Mouse (Mus musculus) hindbrain, embryonic 15.5 days (tissue): Measurements from ENCODE around the gene Olfr1414. TPM values are rescaled to one million over a fixed set of nuclear protein-coding genes. Genes with fewer than 3 reads are reported as not detected.
A peak's percentile ranks its signal among the peaks of the same experiment; 100 is the strongest.
"Not testable (repeated sequence)": the region's sequence is repeated elsewhere in the genome, so short reads cannot be mapped to it uniquely, and the experiment has no call there.

ENCODE experiments used
- ATAC-seq: fragments of 200-750 bp; cut with Nextera tagmentation; 2 replicates; pipeline ENCODE4 v1.8.0; 2017; ENCODE audit warnings: low read depth, moderate number of reproducible peaks, moderate TSS enrichment; ENCODE audit not compliant: low FRiP score
- H3K27ac ChIP-seq: fragments of 300-500 bp; sonication (generic); replicated peaks from 2 replicates; pipeline ENCODE4 v1.5.1; 2015; ENCODE audit warnings: mild to moderate bottlenecking, inconsistent platforms
- H3K27me3 ChIP-seq: fragments of 300-500 bp; sonication (generic); 2 replicates; pipeline ENCODE4 v1.6.1; 2015; ENCODE audit warnings: control low read depth, inconsistent platforms
- H3K36me3 ChIP-seq: fragments of 300-500 bp; sonication (generic); 2 replicates; pipeline ENCODE4 v1.6.1; 2015; ENCODE audit warnings: control low read depth, inconsistent platforms
- H3K4me1 ChIP-seq: fragments of 300-500 bp; sonication (generic); replicated peaks from 2 replicates; pipeline ENCODE4 v1.6.1; 2015; ENCODE audit warnings: control low read depth, inconsistent platforms
- H3K4me2 ChIP-seq: fragments of 300-500 bp; sonication (generic); 2 replicates; pipeline ENCODE4 v1.6.1; 2015; ENCODE audit warnings: moderate library complexity, mild to moderate bottlenecking, inconsistent platforms
- H3K4me3 ChIP-seq: fragments of 300-500 bp; sonication (generic); 2 replicates; pipeline ENCODE4 v1.5.1; 2015; ENCODE audit warnings: mild to moderate bottlenecking, inconsistent platforms
- H3K9ac ChIP-seq: fragments of 300-500 bp; sonication (generic); 2 replicates; pipeline ENCODE4 v1.6.1; 2015; ENCODE audit warnings: inconsistent platforms
- H3K9me3 ChIP-seq: fragments of 300-500 bp; sonication (generic); 2 replicates; pipeline ENCODE4 v1.6.1; 2016; ENCODE audit warnings: control low read depth, inconsistent platforms
- WGBS: fragments of 180-500 bp; shearing (Covaris S2); methylation state at CpG from one replicate; pipeline ENCODE4 v1.1.7; 2015; 5-methylcytosine and 5-hydroxymethylcytosine counted together
- polyA plus RNA-seq: library from polyadenylated mRNA; unstranded; fragments of >200 nt; fragmentation: Nextera tagmentation; extraction: Ambion mirVana; gene quantifications from 2 replicates; pipeline ENCODE4 v1.2.1, GENCODE M21; 2015

The Olfr1414 gene
- polyA plus RNA-seq, result not detected in 2 replicates

- H3K4me2 ChIP-seq, result no peak within 1 kb of the TSS
- peaks cover 5% of the 10 kb centered on the region; the same call in 1 of the 2 replicates for H3K4me1 ChIP-seq
- no peak within 1 kb of the TSS for H3K27ac ChIP-seq
- no peaks in the 10 kb centered on the region for H3K27me3 ChIP-seq
- WGBS, result 91% methylated on average over 3 of the region's 3 CpGs
- H3K36me3 ChIP-seq, result no peaks in the 10 kb centered on the region
- no peaks in the 10 kb centered on the region for H3K9me3 ChIP-seq
- H3K9ac ChIP-seq, result no peak within 1 kb of the TSS
- ATAC-seq, result no peak
- H3K4me3 ChIP-seq, result no peak within 1 kb of the TSS
Measured at GRCm38 (mm10) chr1:92518561-92518960, at the start of gene Olfr1414. TSS of gene Olfr1414 (minus strand) at chr1:92518661.

DNA sequence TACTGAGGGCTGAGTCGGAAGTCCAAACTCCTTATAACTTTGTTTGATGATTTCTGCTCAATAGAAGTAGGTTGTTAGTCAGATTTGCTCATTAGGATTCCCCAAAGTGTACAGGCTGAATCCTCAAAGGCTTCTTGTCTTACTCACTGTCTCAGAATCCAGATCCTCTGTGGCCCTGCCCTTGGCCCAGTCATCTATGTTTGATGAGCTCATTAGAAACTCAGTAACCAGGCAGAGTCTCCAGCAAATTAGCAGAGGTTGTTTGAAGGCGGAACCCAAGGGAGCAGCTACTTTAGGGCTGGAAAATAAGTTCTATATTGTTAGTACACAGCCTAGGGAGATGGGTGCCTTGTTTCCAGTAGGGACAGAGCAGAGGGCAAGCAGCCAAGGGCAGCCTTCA lies 27.5 kb upstream of the Olfr1414 start:
- Histone ChIP-seq H3K27ac (no peak overlapping the region), H3K9me3 (no peaks in the 10 kb centered on the region), H3K4me1 (no peaks in the 10 kb centered on the region), H3K27me3 (no peaks in the 10 kb centered on the region), H3K36me3 (no peaks in the 10 kb centered on the region), H3K4me3 (no peak overlapping the region), H3K9ac (no peak overlapping the region), H3K4me2 (no peak overlapping the region)
- no peak for ATAC-seq
- WGBS, result 88% methylated on average over 2 of the region's 2 CpGs

GRCm38 (mm10) chr1:92539071-92539470 lies 20.6 kb upstream of the Olfr1414 start:
- 37% methylated on average over 2 of the region's 2 CpGs for WGBS
- Histone ChIP-seq H3K9me3 (no peaks in the 10 kb centered on the region), H3K27me3 (no peaks in the 10 kb centered on the region), H3K4me2 (no peak overlapping the region), H3K9ac (no peak overlapping the region), H3K36me3 (no peaks in the 10 kb centered on the region), H3K27ac (no peak overlapping the region), H3K4me3 (no peak overlapping the region), H3K4me1 (no peaks in the 10 kb centered on the region)
- ATAC-seq, result no peak

DNA sequence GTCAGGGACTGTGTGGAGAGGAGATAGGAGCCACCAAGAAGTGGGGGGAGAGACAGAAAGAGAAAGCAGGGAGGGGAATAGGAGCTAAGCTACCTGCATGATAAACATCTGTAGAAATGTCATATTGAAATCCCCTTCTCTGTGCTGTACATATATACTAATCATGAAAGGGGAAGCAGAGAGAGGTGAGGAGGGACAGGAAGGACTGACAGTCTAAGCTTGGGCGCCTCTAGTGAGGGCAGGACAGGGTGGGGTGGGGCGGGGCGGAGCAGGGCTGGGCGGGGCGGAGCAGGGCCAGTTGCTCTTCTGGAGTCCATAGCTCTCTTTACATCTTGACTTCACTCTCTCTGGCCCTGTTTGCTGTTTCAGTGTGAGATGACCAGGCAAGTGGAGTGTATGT lies 18.5 kb upstream of the Olfr1414 start:
- Histone ChIP-seq H3K9me3 (no peaks in the 10 kb centered on the region), H3K27me3 (no peaks in the 10 kb centered on the region), H3K4me3 (no peak overlapping the region), H3K4me1 (no peaks in the 10 kb centered on the region), H3K9ac (no peak overlapping the region), H3K27ac (no peak overlapping the region), H3K4me2 (no peak overlapping the region), H3K36me3 (no peaks in the 10 kb centered on the region)
- WGBS, result 49% methylated on average over 5 of the region's 5 CpGs
- no peak for ATAC-seq

- Histone ChIP-seq H3K4me2 (no peak overlapping the region), H3K27ac (no peak overlapping the region), H3K4me1 (peaks cover 5% of the 10 kb centered on the region; the same call in 1 of the 2 replicates), H3K9ac (no peak overlapping the region), H3K4me3 (no peak overlapping the region), H3K9me3 (no peaks in the 10 kb centered on the region), H3K27me3 (no peaks in the 10 kb centered on the region), H3K36me3 (no peaks in the 10 kb centered on the region)
- ATAC-seq, result no peak
- 88% methylated on average over 3 of the region's 3 CpGs for WGBS
Measured at GRCm38 (mm10) chr1:92523764-92524163, 5.3 kb upstream of the Olfr1414 start.

GRCm38 (mm10) chr1:92521376-92521775 lies 2.9 kb upstream of the Olfr1414 start:
- Histone ChIP-seq H3K36me3 (no peaks in the 10 kb centered on the region), H3K27me3 (no peaks in the 10 kb centered on the region), H3K4me1 (peaks cover 5% of the 10 kb centered on the region; the same call in 1 of the 2 replicates), H3K9me3 (no peaks in the 10 kb centered on the region), H3K4me3 (no peak overlapping the region), H3K27ac (no peak overlapping the region), H3K4me2 (peak overlapping the region; percentile 38), H3K9ac (no peak overlapping the region)
- WGBS, result 18% methylated on average over 10 of the region's 10 CpGs
- peak; percentile 59; the same call in 1 of the 2 replicates for ATAC-seq

DNA sequence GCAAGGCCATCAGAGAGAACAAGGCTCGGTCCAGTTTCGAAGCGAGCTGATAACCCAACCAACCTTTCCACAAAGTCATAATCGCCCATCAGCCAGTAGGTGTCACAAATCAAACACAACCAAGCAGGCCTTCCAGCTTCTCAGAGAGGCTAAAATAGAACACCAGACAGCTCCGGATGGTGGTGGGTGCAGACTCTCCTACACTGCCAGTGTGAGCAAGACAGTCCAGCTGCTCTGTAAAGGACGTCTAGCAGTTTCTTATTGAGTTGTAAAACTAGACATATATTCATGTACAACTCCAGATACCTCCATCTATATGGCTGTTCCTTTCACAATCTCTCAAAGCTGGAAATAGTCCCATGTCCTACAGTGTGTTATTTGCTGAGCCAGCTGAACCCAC lies 585 bp upstream of the Olfr1414 start:
- Histone ChIP-seq H3K27me3 (no peaks in the 10 kb centered on the region), H3K4me2 (no peak overlapping the region), H3K36me3 (no peaks in the 10 kb centered on the region), H3K9ac (no peak overlapping the region), H3K4me3 (no peak overlapping the region), H3K9me3 (no peaks in the 10 kb centered on the region), H3K4me1 (peaks cover 5% of the 10 kb centered on the region; the same call in 1 of the 2 replicates), H3K27ac (no peak overlapping the region)
- 85% methylated on average over 6 of the region's 6 CpGs for WGBS
- no peak for ATAC-seq

- no peak overlapping the region for H3K4me2 ChIP-seq
- ATAC-seq, result no peak
- H3K27me3 ChIP-seq, result no peaks in the 10 kb centered on the region
- H3K36me3 ChIP-seq, result no peaks in the 10 kb centered on the region
- 91% methylated on average over 11 of the region's 11 CpGs for WGBS
- no peak overlapping the region for H3K9ac ChIP-seq
- H3K27ac ChIP-seq, result no peak overlapping the region
- H3K4me1 ChIP-seq, result no peaks in the 10 kb centered on the region
- no peak overlapping the region for H3K4me3 ChIP-seq
- H3K9me3 ChIP-seq, result no peaks in the 10 kb centered on the region
Measured at GRCm38 (mm10) chr1:92515390-92515789, 3.1 kb downstream of the Olfr1414 start.

- not testable (repeated sequence) for ATAC-seq, H3K4me3 ChIP-seq, H3K27me3 ChIP-seq, H3K36me3 ChIP-seq, H3K4me1 ChIP-seq, H3K4me2 ChIP-seq, H3K9me3 ChIP-seq, H3K9ac ChIP-seq, H3K27ac ChIP-seq
- WGBS, result 80% methylated on average over 5 of the region's 5 CpGs
Measured at GRCm38 (mm10) chr1:92511646-92512045, 6.8 kb downstream of the Olfr1414 start.

- no peak within 1 kb of the TSS for H3K27ac ChIP-seq
- ATAC-seq, result no peak
- H3K9ac ChIP-seq, result no peak within 1 kb of the TSS
- 83% methylated on average over 2 of the region's 2 CpGs for WGBS
- no peaks in the 10 kb centered on the region for H3K36me3 ChIP-seq
- no peaks in the 10 kb centered on the region for H3K27me3 ChIP-seq
- no peak within 1 kb of the TSS for H3K4me3 ChIP-seq
- no peak within 1 kb of the TSS for H3K4me2 ChIP-seq
- no peaks in the 10 kb centered on the region for H3K4me1 ChIP-seq
- H3K9me3 ChIP-seq, result no peaks in the 10 kb centered on the region
Measured at GRCm38 (mm10) chr1:92496001-92496400, 22.5 kb downstream of the Olfr1414 start, which contains the start of gene Olfr1415. TSS of gene Olfr1415 (minus strand) at chr1:92496101.

DNA sequence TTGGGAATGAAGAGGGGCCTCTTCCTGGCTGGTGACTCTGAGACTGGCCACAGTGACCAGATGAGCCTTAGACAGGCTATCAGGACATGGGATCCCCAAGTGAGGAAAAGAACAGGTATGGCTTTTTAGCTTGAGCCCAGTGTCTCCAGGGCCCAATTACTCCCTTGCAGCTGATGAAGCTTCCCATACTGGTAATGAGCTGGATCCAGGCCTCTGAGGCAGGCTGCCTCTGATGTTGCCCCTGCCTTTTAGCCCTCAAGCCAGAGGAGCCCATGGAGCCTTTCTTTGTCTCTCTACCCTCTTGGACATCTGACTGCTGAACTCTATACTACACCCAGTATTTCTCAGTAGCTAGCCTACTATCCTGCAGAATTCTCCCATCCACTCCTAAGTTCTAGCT lies 33.4 kb downstream of the Olfr1414 start, which contains the start of gene Olfr1416:
Gene Olfr1416 (minus strand): TSS at position 101 of the 400 bp plus-strand sequence.
- Histone ChIP-seq H3K36me3 (no peaks in the 10 kb centered on the region), H3K4me1 (no peaks in the 10 kb centered on the region), H3K9me3 (no peaks in the 10 kb centered on the region), H3K4me2 (no peak within 1 kb of the TSS), H3K9ac (no peak within 1 kb of the TSS), H3K27ac (no peak within 1 kb of the TSS), H3K27me3 (no peaks in the 10 kb centered on the region), H3K4me3 (no peak within 1 kb of the TSS)
- ATAC-seq, result no peak

GRCm38 (mm10) chr1:92474066-92474578 lies 44.3 kb downstream of the Olfr1414 start:
- Histone ChIP-seq H3K4me3 (peak overlapping the region; percentile 78), H3K27ac (peak overlapping the region; percentile 61), H3K36me3 (peaks cover 17% of the 10 kb centered on the region), H3K4me2 (peak overlapping the region; percentile 100), H3K27me3 (peaks cover 3% of the 10 kb centered on the region; the same call in 1 of the 2 replicates), H3K9ac (peak overlapping the region; percentile 58), H3K4me1 (peaks cover 22% of the 10 kb centered on the region), H3K9me3 (no peaks in the 10 kb centered on the region)
- 7% methylated on average over 10 of the region's 10 CpGs for WGBS
- ATAC-seq, result peak; percentile 42
